Mouse (Mus musculus): ENCODE measurements around the gene Cadm1. TPM values are rescaled to one million over a fixed set of nuclear protein-coding genes. Genes with fewer than 3 reads are reported as not detected.

Gene Cadm1
- polyA plus RNA-seq, 1 experiment from 2014 or later: 13.6 TPM

DNA sequence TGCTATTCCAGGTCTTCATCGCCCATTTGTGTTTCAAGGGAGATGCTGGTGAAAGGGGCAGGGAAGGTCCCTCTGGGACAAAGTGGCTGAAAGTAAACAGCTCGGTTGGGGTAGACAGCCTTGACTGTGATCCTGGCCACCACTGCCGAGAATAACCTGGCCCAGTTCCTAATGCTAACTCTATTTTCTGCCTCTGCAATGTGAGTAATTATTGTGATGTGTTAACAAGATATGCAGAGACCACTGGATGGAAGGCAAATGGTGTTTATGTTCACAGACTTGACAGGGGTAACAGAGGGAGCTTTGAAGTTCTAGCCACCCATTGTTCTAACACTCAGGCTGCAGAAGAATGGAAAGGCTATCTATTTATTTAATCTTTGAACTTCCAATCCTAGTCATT, 21.9 kb upstream of the Cadm1 start:
- no peak overlapping the region for H3K4me2 ChIP-seq (ENCODE audit: low read depth, low read length)
- ATAC-seq (no peak), DNase-seq (no peak)
- WGBS (ENCODE audit: insufficient replicate concordance): 25% methylated on average over 3 of the region's 3 CpGs
- no peaks in the 10 kb centered on the region for H3K36me3 ChIP-seq (replicated peaks; ENCODE audit: insufficient read depth, low read length)
- H3K27me3 ChIP-seq (ENCODE audit: insufficient read depth, low read length): no peaks in the 10 kb centered on the region
- no peak overlapping the region for H3K4me3 ChIP-seq (ENCODE audit: low read depth, low read length)
- H3K4me1 ChIP-seq (ENCODE audit: insufficient read depth): no peaks in the 10 kb centered on the region
- TF ChIP-seq EP300 (IDR thresholded peaks at IDR 0.05; ENCODE audit: low read depth): no peak
- TF ChIP-seq CTCF (IDR thresholded peaks at IDR 0.05; ENCODE audit: low read depth): no peak
- H3K9me3 ChIP-seq (ENCODE audit: low read length): no peaks in the 10 kb centered on the region
- no peak overlapping the region for H3K9ac ChIP-seq (replicated peaks)
- H3K27ac ChIP-seq (ENCODE audit: low read depth): no peak overlapping the region

- Histone ChIP-seq H3K9me3 (ENCODE audit: low read length) (no peaks in the 10 kb centered on the region), H3K27me3 (ENCODE audit: insufficient read depth, low read length) (no peaks in the 10 kb centered on the region), H3K9ac (replicated peaks) (no peak overlapping the region), H3K4me2 (ENCODE audit: low read depth, low read length) (no peak overlapping the region), H3K4me3 (ENCODE audit: low read depth, low read length) (no peak overlapping the region), H3K4me1 (ENCODE audit: insufficient read depth) (no peaks in the 10 kb centered on the region), H3K27ac (ENCODE audit: low read depth) (no peak overlapping the region), H3K36me3 (replicated peaks; ENCODE audit: insufficient read depth, low read length) (no peaks in the 10 kb centered on the region)
- DNase-seq (no peak), ATAC-seq (no peak)
- TF ChIP-seq CTCF (IDR thresholded peaks at IDR 0.05; ENCODE audit: low read depth) (no peak), EP300 (IDR thresholded peaks at IDR 0.05; ENCODE audit: low read depth) (no peak)
- WGBS (ENCODE audit: insufficient replicate concordance): 75% methylated on average over 3 of the region's 3 CpGs
Measured at GRCm38 (mm10) chr9:47512521-47512920, 17.5 kb upstream of the Cadm1 start.

GRCm38 (mm10) chr9:47514318-47514717, 15.7 kb upstream of the Cadm1 start:
- Histone ChIP-seq H3K4me2 (ENCODE audit: low read depth, low read length) (no peak overlapping the region), H3K27me3 (ENCODE audit: insufficient read depth, low read length) (no peaks in the 10 kb centered on the region), H3K9ac (replicated peaks) (no peak overlapping the region), H3K4me3 (ENCODE audit: low read depth, low read length) (no peak overlapping the region), H3K36me3 (replicated peaks; ENCODE audit: insufficient read depth, low read length) (no peaks in the 10 kb centered on the region), H3K27ac (ENCODE audit: low read depth) (no peak overlapping the region), H3K9me3 (ENCODE audit: low read length) (no peaks in the 10 kb centered on the region), H3K4me1 (ENCODE audit: insufficient read depth) (no peaks in the 10 kb centered on the region)
- DNase-seq: no peak
- no peak for ATAC-seq
- TF ChIP-seq EP300 (IDR thresholded peaks at IDR 0.05; ENCODE audit: low read depth) (no peak), CTCF (IDR thresholded peaks at IDR 0.05; ENCODE audit: low read depth) (no peak)
- 21% methylated on average over 8 of the region's 8 CpGs for WGBS (ENCODE audit: insufficient replicate concordance)

- WGBS (ENCODE audit: insufficient replicate concordance): 25% methylated on average over 4 of the region's 4 CpGs
- no peak overlapping the region for H3K4me2 ChIP-seq (ENCODE audit: low read depth, low read length)
- no peaks in the 10 kb centered on the region for H3K36me3 ChIP-seq (replicated peaks; ENCODE audit: insufficient read depth, low read length)
- no peaks in the 10 kb centered on the region for H3K27me3 ChIP-seq (ENCODE audit: insufficient read depth, low read length)
- no peak overlapping the region for H3K27ac ChIP-seq (ENCODE audit: low read depth)
- H3K4me1 ChIP-seq (ENCODE audit: insufficient read depth): no peaks in the 10 kb centered on the region
- H3K9me3 ChIP-seq (ENCODE audit: low read length): no peaks in the 10 kb centered on the region
- TF ChIP-seq CTCF (IDR thresholded peaks at IDR 0.05; ENCODE audit: low read depth) (no peak), EP300 (IDR thresholded peaks at IDR 0.05; ENCODE audit: low read depth) (no peak)
- DNase-seq (peak; percentile 16), ATAC-seq (no peak)
- no peak overlapping the region for H3K9ac ChIP-seq (replicated peaks)
- no peak overlapping the region for H3K4me3 ChIP-seq (ENCODE audit: low read depth, low read length)
Measured at GRCm38 (mm10) chr9:47516238-47516637, 13.7 kb upstream of the Cadm1 start.

DNA sequence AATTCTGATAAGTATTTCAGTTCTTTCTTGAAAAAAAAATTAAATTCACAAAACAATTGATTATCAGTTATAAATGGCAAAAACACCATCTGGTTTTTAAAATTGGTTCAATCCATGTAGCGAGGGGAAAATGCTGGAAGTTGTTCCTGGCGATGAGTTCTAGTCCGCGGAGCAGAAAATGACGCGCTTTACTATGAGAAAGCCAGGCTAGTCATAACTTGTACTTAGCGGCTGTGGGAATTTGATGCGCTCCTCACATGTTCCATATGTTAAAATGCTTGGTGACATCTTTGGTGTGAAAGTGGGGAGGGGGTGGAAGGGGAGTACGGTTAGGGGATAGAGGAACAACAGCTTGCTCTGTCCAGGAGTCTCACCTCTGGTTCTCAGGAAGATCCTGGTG, 2.7 kb upstream of the Cadm1 start:
- Histone ChIP-seq H3K27ac (ENCODE audit: low read depth) (no peak overlapping the region), H3K4me2 (ENCODE audit: low read depth, low read length) (no peak overlapping the region), H3K9ac (replicated peaks) (no peak overlapping the region), H3K27me3 (ENCODE audit: insufficient read depth, low read length) (peaks cover 29% of the 10 kb centered on the region), H3K9me3 (ENCODE audit: low read length) (no peaks in the 10 kb centered on the region), H3K36me3 (replicated peaks; ENCODE audit: insufficient read depth, low read length) (no peaks in the 10 kb centered on the region), H3K4me3 (ENCODE audit: low read depth, low read length) (no peak overlapping the region), H3K4me1 (ENCODE audit: insufficient read depth) (peaks cover 15% of the 10 kb centered on the region; the same call in 1 of the 2 replicates)
- ATAC-seq (no peak), DNase-seq (no peak)
- TF ChIP-seq CTCF (IDR thresholded peaks at IDR 0.05; ENCODE audit: low read depth) (no peak), EP300 (IDR thresholded peaks at IDR 0.05; ENCODE audit: low read depth) (no peak)
- 91% methylated on average over 9 of the region's 9 CpGs for WGBS (ENCODE audit: insufficient replicate concordance)

GRCm38 (mm10) chr9:47527741-47528140, 2.2 kb upstream of the Cadm1 start:
- no peaks in the 10 kb centered on the region for H3K36me3 ChIP-seq (replicated peaks; ENCODE audit: insufficient read depth, low read length)
- ATAC-seq (no peak), DNase-seq (no peak)
- H3K4me3 ChIP-seq (ENCODE audit: low read depth, low read length): no peak overlapping the region
- H3K4me1 ChIP-seq (ENCODE audit: insufficient read depth): peaks cover 15% of the 10 kb centered on the region; the same call in 1 of the 2 replicates
- no peak overlapping the region for H3K27ac ChIP-seq (ENCODE audit: low read depth)
- 74% methylated on average over 5 of the region's 5 CpGs for WGBS (ENCODE audit: insufficient replicate concordance)
- H3K27me3 ChIP-seq (ENCODE audit: insufficient read depth, low read length): peaks cover 32% of the 10 kb centered on the region
- H3K9me3 ChIP-seq (ENCODE audit: low read length): no peaks in the 10 kb centered on the region
- H3K9ac ChIP-seq (replicated peaks): no peak overlapping the region
- no peak overlapping the region for H3K4me2 ChIP-seq (ENCODE audit: low read depth, low read length)
- TF ChIP-seq EP300 (IDR thresholded peaks at IDR 0.05; ENCODE audit: low read depth): no peak
- TF ChIP-seq CTCF (IDR thresholded peaks at IDR 0.05; ENCODE audit: low read depth): no peak

DNA sequence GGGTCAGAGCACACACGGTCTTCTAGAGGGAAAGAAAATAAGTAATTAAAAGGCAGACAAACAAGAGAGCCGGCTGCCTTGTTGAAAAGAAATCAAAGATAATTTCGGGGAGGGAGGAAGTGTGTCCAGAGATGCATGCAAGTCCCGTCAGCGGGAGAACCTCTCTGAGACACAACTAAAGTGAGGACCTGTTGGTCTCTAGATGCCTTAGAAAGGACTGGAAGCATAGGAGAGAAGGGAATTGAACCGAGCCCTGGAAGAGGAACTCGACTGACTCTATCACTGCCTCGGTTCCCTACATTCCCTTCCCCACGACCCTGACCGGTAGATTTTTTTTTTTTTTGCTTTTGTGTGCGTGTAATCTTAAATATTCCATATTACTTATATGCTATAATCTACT, 791 bp upstream of the Cadm1 start:
- Histone ChIP-seq H3K36me3 (replicated peaks; ENCODE audit: insufficient read depth, low read length) (no peaks in the 10 kb centered on the region), H3K9ac (replicated peaks) (no peak overlapping the region), H3K4me1 (ENCODE audit: insufficient read depth) (peaks cover 15% of the 10 kb centered on the region; the same call in 1 of the 2 replicates), H3K4me2 (ENCODE audit: low read depth, low read length) (peak overlapping the region; percentile 88), H3K27ac (ENCODE audit: low read depth) (no peak overlapping the region), H3K4me3 (ENCODE audit: low read depth, low read length) (peak overlapping the region; percentile 53; the same call in 1 of the 2 replicates), H3K27me3 (ENCODE audit: insufficient read depth, low read length) (peaks cover 41% of the 10 kb centered on the region), H3K9me3 (ENCODE audit: low read length) (no peaks in the 10 kb centered on the region)
- WGBS (ENCODE audit: insufficient replicate concordance): 6% methylated on average over 11 of the region's 11 CpGs
- no peak for ATAC-seq
- no peak for TF ChIP-seq EP300 (IDR thresholded peaks at IDR 0.05; ENCODE audit: low read depth)
- TF ChIP-seq CTCF (IDR thresholded peaks at IDR 0.05; ENCODE audit: low read depth): no peak
- DNase-seq: no peak

All from liver, postnatal 0 days (tissue).